Comparison of ENCODE assay signal across 8 mouse cellular contexts in the genomic region with DNA sequence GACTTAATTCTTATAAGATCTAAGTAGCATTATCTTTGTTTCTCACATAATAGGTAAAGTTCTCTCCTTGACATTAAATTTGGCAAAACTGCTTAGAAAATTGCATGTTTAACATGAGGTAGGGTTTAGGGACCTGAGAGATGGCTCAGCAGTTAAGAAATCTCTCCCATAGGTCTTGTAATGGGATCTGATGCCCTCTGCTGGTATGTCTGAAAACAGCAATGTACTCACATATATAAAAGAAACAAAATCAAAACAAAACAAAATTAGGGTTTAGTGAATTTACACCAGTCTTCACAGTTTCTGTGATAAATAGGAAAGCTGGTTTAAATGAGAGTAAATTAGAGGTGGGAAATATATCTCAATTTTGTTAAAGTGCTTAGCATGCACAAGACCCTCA. TPM values are rescaled to one million over a fixed set of nuclear protein-coding genes. Genes with fewer than 3 reads are reported as not detected.
DNase-seq lines count a peak whose midpoint lies in the region; ATAC-seq and TF ChIP-seq lines count a peak whose summit lies in the region.

No protein-coding gene starts in this region.

- H3K4me2 ChIP-seq in hindbrain, embryonic 12.5 days (replicated peaks), result no peak overlapping the region

- in situ Hi-C loops in Patski (cut with MboI; ENCODE audit: low pct_unique_long_range_greater_than_20kb), result loop anchor here (5.0 kb wide), 1 partner anchor 45 kb away; no protein-coding TSS in a partner anchor

- POLR2A ChIA-PET in Patski (lab: Charles Lee), result interaction anchor here (1.0 to 3.1 kb wide), 2 partner anchors 12 to 14 kb away, joined by 3 to 17 read pairs; partner anchors contain the start of gene Sptan1

- no peak overlapping the region for H3K9ac ChIP-seq in hindbrain, embryonic 12.5 days

- peaks cover 13% of the 10 kb centered on the region; the same call in 1 of the 2 replicates for H3K4me1 ChIP-seq in hindbrain, embryonic 12.5 days

- H3K36me3 ChIP-seq in hindbrain, embryonic 12.5 days, result peaks cover 53% of the 10 kb centered on the region

- intact Hi-C loops in left cerebral cortex, postnatal 4 days (cut with DNase I), result no loop called here
- intact Hi-C loops in heart, postnatal 36 days (cut with DNase I), result loop anchor here (2.0 to 5.0 kb wide), 2 partner anchors 107 to 160 kb away; no protein-coding TSS in a partner anchor

- DNase-seq in cerebellum, postnatal 10 days, result peak; percentile 65 to 77
- DNase-seq in cerebellum, adult 9-11 months, result no peak
- DNase-seq in left cerebral cortex, postnatal 4 days, result peak; percentile 23
- no peak for DNase-seq in left cerebral cortex, adult 8-10 months (ENCODE audit: low spot score in 2 of 2)
- no peak for DNase-seq in Patski (ENCODE audit: low read depth, low spot score)
- peak; percentile 34 to 45 for DNase-seq in heart, postnatal 36 days
- peak; percentile 81 for DNase-seq in retina, embryonic 14.5 days (ENCODE audit: low spot score)

- peak; percentile 69 for TF ChIP-seq CTCF in Patski (IDR thresholded peaks at IDR 0.05)

- H3K9me3 ChIP-seq in hindbrain, embryonic 12.5 days (replicated peaks), result no peaks in the 10 kb centered on the region

- no peaks in the 10 kb centered on the region for H3K27me3 ChIP-seq in Patski
- H3K27me3 ChIP-seq in hindbrain, embryonic 12.5 days, result no peaks in the 10 kb centered on the region

- ATAC-seq in Patski, result no peak
- no peak for ATAC-seq in hindbrain, embryonic 12.5 days (ENCODE audit: low FRiP score)

- H3K27ac ChIP-seq in hindbrain, embryonic 12.5 days, result no peak overlapping the region

- CTCF ChIA-PET in Patski (lab: Charles Lee), result interaction anchor here (0.9 to 2.7 kb wide), 15 partner anchors 9 to 80 kb away, joined by 3 to 14 read pairs (median 4); no protein-coding TSS in a partner anchor

- no peak overlapping the region for H3K4me3 ChIP-seq in hindbrain, embryonic 12.5 days

RNA-seq across cellular contexts. Expression of gene Sptan1, which starts 11.9 kb away (rescaled TPM):
- total RNA-seq in left cerebral cortex, postnatal 4 days (2021), result 100 to 1,000 TPM; 880 to 916 TPM
- total RNA-seq in left cerebral cortex, adult 8-10 months (2022), result 100 to 1,000 TPM; 738 to 833 (median 788) TPM
- polyA plus RNA-seq in Patski (2021), result 597 TPM
- total RNA-seq in heart, postnatal 36 days (2021), result 100 to 1,000 TPM; 193 to 213 TPM
- polyA plus RNA-seq in hindbrain, embryonic 12.5 days (2016; fragmentation: Nextera tagmentation; extraction: Ambion mirVana), result 179 and 188 TPM in 2 replicates

RNA-seq across cellular contexts. Expression of gene Gle1, which starts 42.1 kb away (rescaled TPM):
- 10 to 100 TPM; 57.2 to 59.2 TPM for total RNA-seq in left cerebral cortex, postnatal 4 days (2021)
- total RNA-seq in left cerebral cortex, adult 8-10 months (2022), result 10 to 100 TPM; 45.2 to 52.4 (median 48.4) TPM
- polyA plus RNA-seq in Patski (2021), result 30.3 TPM
- total RNA-seq in heart, postnatal 36 days (2021), result 10 to 100 TPM; 22.5 to 26.8 TPM
- polyA plus RNA-seq in hindbrain, embryonic 12.5 days (2016; fragmentation: Nextera tagmentation; extraction: Ambion mirVana), result 69.1 and 72.5 TPM in 2 replicates

Comparison
In these comparisons a context has a peak if more than half of its experiments do, and no peak if none do; other contexts are left out.
1. DNase-seq: peak in cerebellum, postnatal 10 days (2 of 2), left cerebral cortex, postnatal 4 days (single experiment), heart, postnatal 36 days (2 of 2) and retina, embryonic 14.5 days (single experiment); none in cerebellum, adult 9-11 months (single experiment), left cerebral cortex, adult 8-10 months (0 of 2) and Patski (single experiment).